17 mouse cellular contexts compared by ENCODE assay signal in genomic region chr1:105904737-105905136, GRCm38 (mm10).
DNase-seq lines count a peak whose midpoint lies in the region; ATAC-seq and TF ChIP-seq lines count a peak whose summit lies in the region.
"Had no signal": no experiment of that assay in that cellular context is flagged by ENCODE, and none has a peak within 500 bp of the region (broad histone marks: within the 10 kb centered on the region; RNA-seq: fewer than 3 reads in every experiment).

No protein-coding gene starts in this region.

- no peaks in the 10 kb centered on the region for H3K36me3 ChIP-seq in lung, embryonic 14.5 days (ENCODE audit: insufficient read depth)
- no peaks in the 10 kb centered on the region for H3K36me3 ChIP-seq in G1E (replicated peaks)
- H3K36me3 ChIP-seq: hindbrain, embryonic 10.5 days; liver, embryonic 15.5 days; midbrain, embryonic 12.5 days; neural tube, embryonic 15.5 days; stomach, embryonic 15.5 days had no signal

- peak; percentile 74 for DNase-seq in heart, adult 11 months
- no peak for DNase-seq in heart, postnatal 10 days
- no peak for DNase-seq in lung, embryonic 14.5 days
- DNase-seq in lung, postnatal 14 days, result no peak
- DNase-seq in G1E (ENCODE audit: low spot score), result no peak
- DNase-seq in urinary bladder, postnatal 10 days (ENCODE audit: low spot score), result no peak
- DNase-seq in adrenal gland, adult (ENCODE audit: inconsistent age in 2 of 2, low spot score in 1 of 2), result no peak
- DNase-seq: cerebellum, adult 11-12 months; heart, adult 18-20 months; right cerebral cortex, postnatal 14 days had no signal

- ATAC-seq in lung, embryonic 14.5 days (ENCODE audit: insufficient read depth), result no peak
- ATAC-seq in G1E (ENCODE audit: extremely low read depth, insufficient number of reproducible peaks, low FRiP score, poor library complexity, severe bottlenecking), result no peak
- 0 out of 2 replicates have a peak, but pooled peaks have one; percentile 53 for ATAC-seq in megakaryocyte, adult 5-6 weeks (ENCODE audit: poor library complexity, severe bottlenecking)
- ATAC-seq: forebrain, embryonic 13.5 days had no signal

- H3K4me1 ChIP-seq in lung, embryonic 14.5 days (ENCODE audit: insufficient read depth), result no peaks in the 10 kb centered on the region
- H3K4me1 ChIP-seq in G1E (ENCODE audit: insufficient read depth, low read depth, low read length), result no peaks in the 10 kb centered on the region

- no peaks in the 10 kb centered on the region for H3K9me3 ChIP-seq in lung, embryonic 14.5 days (ENCODE audit: low read depth, low read length)
- H3K9me3 ChIP-seq in G1E (replicated peaks), result no peaks in the 10 kb centered on the region
- H3K9me3 ChIP-seq: forebrain, embryonic 13.5 days; liver, embryonic 15.5 days; midbrain, embryonic 12.5 days; neural tube, embryonic 15.5 days; stomach, embryonic 15.5 days had no signal

- H3K27me3 ChIP-seq in lung, embryonic 14.5 days (ENCODE audit: insufficient read depth, low read length), result no peaks in the 10 kb centered on the region
- no peaks in the 10 kb centered on the region for H3K27me3 ChIP-seq in G1E (ENCODE audit: insufficient read depth, low read length)
- H3K27me3 ChIP-seq: forebrain, embryonic 13.5 days; liver, embryonic 15.5 days; midbrain, embryonic 12.5 days; neural tube, embryonic 15.5 days; stomach, embryonic 15.5 days had no signal

- intact Hi-C loops in heart, postnatal 10 days (cut with DNase I), result no loop called here

- no peak overlapping the region for H3K9ac ChIP-seq in lung, embryonic 14.5 days
- H3K9ac ChIP-seq: forebrain, embryonic 13.5 days; liver, embryonic 15.5 days; midbrain, embryonic 12.5 days; neural tube, embryonic 15.5 days; stomach, embryonic 15.5 days had no signal

- H3K4me3 ChIP-seq in lung, embryonic 14.5 days (ENCODE audit: low read depth, low read length), result no peak overlapping the region
- H3K4me3 ChIP-seq in G1E (ENCODE audit: low read depth, low read length), result no peak overlapping the region
- H3K4me3 ChIP-seq: forebrain, embryonic 13.5 days; hindbrain, embryonic 10.5 days; liver, embryonic 15.5 days; midbrain, embryonic 12.5 days; neural tube, embryonic 15.5 days; stomach, embryonic 15.5 days had no signal

- 87% methylated on average over 3 of the region's 3 CpGs for WGBS in lung, embryonic 14.5 days

- H3K4me2 ChIP-seq in lung, embryonic 14.5 days, result no peak overlapping the region
- H3K4me2 ChIP-seq: forebrain, embryonic 13.5 days; liver, embryonic 15.5 days; midbrain, embryonic 12.5 days; neural tube, embryonic 15.5 days; stomach, embryonic 15.5 days had no signal

- TF ChIP-seq CTCF in lung, embryonic 14.5 days (IDR thresholded peaks at IDR 0.05; ENCODE audit: low read depth), result peak; percentile 46
- TF ChIP-seq CTCF in G1E (IDR thresholded peaks at IDR 0.05; ENCODE audit: low read depth, low read length), result 0 out of 2 replicates have a peak, but pooled peaks have one; percentile 14

- H3K27ac ChIP-seq in lung, embryonic 14.5 days (ENCODE audit: low read depth), result no peak overlapping the region
- H3K27ac ChIP-seq: forebrain, embryonic 13.5 days; hindbrain, embryonic 10.5 days; liver, embryonic 15.5 days; midbrain, embryonic 12.5 days; neural tube, embryonic 15.5 days; stomach, embryonic 15.5 days had no signal
